Mouse (Mus musculus) myocyte (in vitro differentiated cells): Measurements from ENCODE around the gene Igf2bp3.

Source experiments
- CEBPB ChIP-seq: IDR thresholded peaks from 2 replicates; pipeline ENCODE4 v1.6.1; 2011; ENCODE audit warnings: mild to moderate bottlenecking, moderate library complexity; ENCODE audit not compliant: poor library complexity, insufficient read depth, severe bottlenecking
- E2F4 ChIP-seq: IDR thresholded peaks from one replicate; pipeline ENCODE4 v1.6.1; 2011; ENCODE audit warnings: mild to moderate bottlenecking, control low read depth, moderate library complexity; ENCODE audit not compliant: insufficient read depth
- MAX ChIP-seq: IDR thresholded peaks from one replicate; pipeline ENCODE4 v1.6.1; 2011; ENCODE audit warnings: low read depth, mild to moderate bottlenecking, control low read depth
- MYOD1 ChIP-seq, 3 experiments: IDR thresholded peaks; one replicate each; pipeline ENCODE4 v1.6.1; 2011; ENCODE audit warnings: control low read depth in 2 of 3, low read depth in 2 of 3, mild to moderate bottlenecking in 2 of 3, moderate library complexity in 1 of 3; ENCODE audit not compliant: insufficient read length in 2 of 3, control insufficient read depth in 1 of 3
- MYOG ChIP-seq, 3 experiments: IDR thresholded peaks; one replicate each; pipeline ENCODE4 v1.6.1; 2011; ENCODE audit warnings: control low read depth in 2 of 3, low read depth in 2 of 3, mild to moderate bottlenecking in 2 of 3; ENCODE audit not compliant: insufficient read length in 2 of 3, control insufficient read depth in 1 of 3, insufficient read depth in 1 of 3
- POLR2A ChIP-seq: IDR thresholded peaks from one replicate; pipeline ENCODE4 v1.6.1; 2011; ENCODE audit warnings: low read depth, mild to moderate bottlenecking, control low read depth, moderate library complexity; ENCODE audit not compliant: insufficient read length
- POLR2AphosphoS2 ChIP-seq: IDR thresholded peaks from one replicate; pipeline ENCODE4 v1.6.1; 2011; ENCODE audit warnings: low read depth, control low read depth; ENCODE audit not compliant: insufficient read length
- SRF ChIP-seq: IDR thresholded peaks from one replicate; pipeline ENCODE4 v1.6.1; 2011; ENCODE audit warnings: low read depth; ENCODE audit not compliant: control insufficient read depth, insufficient read length
- TCF12 ChIP-seq: IDR thresholded peaks from one replicate; pipeline ENCODE4 v1.6.1; 2011; ENCODE audit warnings: mild to moderate bottlenecking, control low read depth; ENCODE audit not compliant: poor library complexity, insufficient read depth, severe bottlenecking
- TCF3 ChIP-seq: IDR thresholded peaks from one replicate; pipeline ENCODE4 v1.6.1; 2011; ENCODE audit warnings: low read depth, control low read depth; ENCODE audit not compliant: insufficient read length
- USF1 ChIP-seq: IDR thresholded peaks from one replicate; pipeline ENCODE4 v1.6.1; 2011; ENCODE audit warnings: low read depth, mild to moderate bottlenecking, control low read depth, moderate library complexity

DNA sequence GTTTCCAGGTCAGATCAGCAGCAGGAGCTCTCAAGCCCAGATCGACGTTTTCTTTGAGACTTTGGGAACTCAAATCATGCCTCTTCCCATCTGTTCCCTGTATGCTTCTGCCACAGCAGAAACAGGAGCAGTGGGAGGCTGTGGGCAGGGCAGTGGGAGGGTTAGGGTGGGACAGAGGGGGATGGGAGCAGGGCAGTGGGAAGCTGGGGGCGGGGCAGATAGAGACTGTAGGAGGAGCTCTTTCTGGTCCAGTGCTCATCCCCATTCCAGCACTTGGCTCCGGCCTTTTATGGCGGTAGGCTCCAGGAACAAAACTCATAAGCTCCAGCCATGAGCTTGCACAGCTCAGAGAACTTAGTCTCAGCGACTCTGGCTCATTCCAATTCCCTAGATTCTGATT is 49.7 kb downstream of the Igf2bp3 start:
- TF ChIP-seq POLR2A = no peak
- no peak for TF ChIP-seq CEBPB
- TF ChIP-seq E2F4 = no peak
- no peak for TF ChIP-seq TCF12
- no peak for TF ChIP-seq MAX
- no peak for TF ChIP-seq USF1
- TF ChIP-seq MYOD1 (IDR thresholded peaks at IDR 0.05; ENCODE audit: control insufficient read depth in 1 of 3, insufficient read length in 2 of 3, low read depth in 2 of 3) = no peak
- TF ChIP-seq POLR2AphosphoS2 = no peak
- no peak for TF ChIP-seq MYOG (IDR thresholded peaks at IDR 0.05; ENCODE audit: control insufficient read depth in 1 of 3, insufficient read depth in 1 of 3, insufficient read length in 2 of 3, low read depth in 2 of 3)
- TF ChIP-seq SRF = no peak
- no peak for TF ChIP-seq TCF3
